Mouse (Mus musculus) liver, postnatal 0 days (tissue): ENCODE measurements at regions not wholly inside any gene's neighbourhood (a gene's known extent, or its start where the extent isn't known, plus 50 kb on each side); places are given as distances from the start of the nearest gene placed in this dataset.

ENCODE experiments used
- ATAC-seq: fragments of 200-750 bp; cut with Nextera tagmentation; 2 replicates; pipeline ENCODE4 v1.8.0; 2017; ENCODE audit warnings: mild to moderate bottlenecking, moderate library complexity
- DNase-seq: peaks from one replicate; pipeline ENCODE4 v3.0.0-alpha.2; 2016
- H3K27ac ChIP-seq: fragments of 300-500 bp; sonication (generic); 2 replicates; pipeline ENCODE4 v1.5.1; 2014; ENCODE audit warnings: antibody characterized with exemption, moderate library complexity, mild to moderate bottlenecking, low read depth
- H3K27me3 ChIP-seq: fragments of 300-500 bp; sonication (generic); 2 replicates; pipeline ENCODE4 v1.6.1; 2014; ENCODE audit warnings: low read length, control low read depth, mixed read lengths; ENCODE audit not compliant: insufficient read depth
- H3K36me3 ChIP-seq: fragments of 300-500 bp; sonication (generic); replicated peaks from 2 replicates; pipeline ENCODE4 v1.6.1; 2014; ENCODE audit warnings: mild to moderate bottlenecking, control low read depth, low read length, moderate library complexity, mixed read lengths; ENCODE audit not compliant: insufficient read depth
- H3K4me1 ChIP-seq: fragments of 300-500 bp; sonication (generic); 2 replicates; pipeline ENCODE4 v1.6.1; 2014; ENCODE audit warnings: antibody characterized with exemption, mild to moderate bottlenecking, control low read depth; ENCODE audit not compliant: insufficient read depth
- H3K4me2 ChIP-seq: fragments of 300-500 bp; sonication (generic); 2 replicates; pipeline ENCODE4 v1.6.1; 2014; ENCODE audit warnings: low read depth, mild to moderate bottlenecking, low read length, moderate library complexity, mixed read lengths
- H3K4me3 ChIP-seq: fragments of 300-500 bp; sonication (generic); 2 replicates; pipeline ENCODE4 v1.5.1; 2014; ENCODE audit warnings: low read depth, low read length
- H3K9ac ChIP-seq: fragments of 300-500 bp; sonication (generic); replicated peaks from 2 replicates; pipeline ENCODE4 v1.6.1; 2014; ENCODE audit warnings: mild to moderate bottlenecking, moderate library complexity
- H3K9me3 ChIP-seq: fragments of 300-500 bp; sonication (generic); 2 replicates; pipeline ENCODE4 v1.6.1; 2016; ENCODE audit warnings: mild to moderate bottlenecking, control low read depth, low read length, mixed read lengths
- CTCF ChIP-seq: sonication (generic); IDR thresholded peaks from 2 replicates; pipeline ENCODE4 v1.5.1; 2016; ENCODE audit warnings: antibody characterized with exemption, low read depth
- EP300 ChIP-seq: IDR thresholded peaks from 2 replicates; pipeline ENCODE4 v1.6.1; 2016; ENCODE audit warnings: antibody characterized with exemption, low read depth, mild to moderate bottlenecking
- WGBS: fragments of 180-500 bp; shearing (Covaris S2); extraction: QIAGEN DNeasy Blood & Tissue Kit; methylation state at CpG from one replicate; pipeline ENCODE4 v1.1.7; 2014; ENCODE audit not compliant: insufficient replicate concordance; 5-methylcytosine and 5-hydroxymethylcytosine counted together

- WGBS, result 48% methylated on average over 3 of the region's 3 CpGs
- H3K27me3 ChIP-seq, result no peaks in the 10 kb centered on the region
- TF ChIP-seq EP300 (no peak), CTCF (no peak)
- no peaks in the 10 kb centered on the region for H3K36me3 ChIP-seq
- H3K4me2 ChIP-seq, result no peak overlapping the region
- no peak for DNase-seq
- no peak for ATAC-seq
- no peak overlapping the region for H3K4me3 ChIP-seq
- no peaks in the 10 kb centered on the region for H3K4me1 ChIP-seq
- no peaks in the 10 kb centered on the region for H3K9me3 ChIP-seq
- no peak overlapping the region for H3K9ac ChIP-seq
- H3K27ac ChIP-seq, result no peak overlapping the region
Measured at GRCm38 (mm10) chr6:99901564-99901963, 175.4 kb upstream of the Prok2 start.

GRCm38 (mm10) chr6:99901146-99901545 is 175.0 kb upstream of the Prok2 start:
- Histone ChIP-seq H3K27me3 (no peaks in the 10 kb centered on the region), H3K27ac (no peak overlapping the region), H3K9ac (no peak overlapping the region), H3K4me3 (no peak overlapping the region), H3K4me2 (no peak overlapping the region), H3K9me3 (no peaks in the 10 kb centered on the region), H3K4me1 (no peaks in the 10 kb centered on the region), H3K36me3 (no peaks in the 10 kb centered on the region)
- WGBS, result 49% methylated on average over 5 of the region's 5 CpGs
- TF ChIP-seq CTCF (no peak), EP300 (no peak)
- DNase-seq (no peak), ATAC-seq (no peak)

DNA sequence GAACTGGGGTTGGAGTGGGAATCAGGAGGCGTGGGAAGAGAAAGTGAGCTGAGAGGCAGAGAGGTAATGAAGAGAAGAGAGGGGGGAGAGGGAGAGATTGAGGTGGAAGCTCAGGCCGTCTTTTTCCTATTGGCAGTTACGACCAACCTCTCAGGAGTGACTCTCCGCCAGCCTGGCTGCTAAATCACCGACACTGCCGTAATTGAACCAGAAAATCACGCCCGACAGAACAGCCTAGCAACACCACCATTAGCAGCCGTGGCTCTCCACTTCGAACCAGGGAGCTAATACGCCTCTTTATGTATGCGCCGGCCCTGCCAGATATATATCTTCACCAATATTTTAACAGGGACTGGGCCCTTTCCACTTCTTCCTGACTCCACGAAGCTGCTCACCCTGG is 173.5 kb upstream of the Prok2 start:
- TF ChIP-seq CTCF, result no peak
- no peak for TF ChIP-seq EP300
- no peak overlapping the region for H3K4me2 ChIP-seq
- no peak overlapping the region for H3K27ac ChIP-seq
- no peaks in the 10 kb centered on the region for H3K9me3 ChIP-seq
- no peak for ATAC-seq
- no peak overlapping the region for H3K9ac ChIP-seq
- WGBS, result 80% methylated on average over 14 of the region's 14 CpGs
- no peaks in the 10 kb centered on the region for H3K27me3 ChIP-seq
- no peak overlapping the region for H3K4me3 ChIP-seq
- H3K4me1 ChIP-seq, result no peaks in the 10 kb centered on the region
- DNase-seq, result no peak
- no peaks in the 10 kb centered on the region for H3K36me3 ChIP-seq

GRCm38 (mm10) chr6:99898077-99898476 is 171.9 kb upstream of the Prok2 start:
- H3K4me1 ChIP-seq, result no peaks in the 10 kb centered on the region
- H3K36me3 ChIP-seq, result no peaks in the 10 kb centered on the region
- H3K9ac ChIP-seq, result no peak overlapping the region
- H3K27ac ChIP-seq, result no peak overlapping the region
- no peak overlapping the region for H3K4me2 ChIP-seq
- no peaks in the 10 kb centered on the region for H3K27me3 ChIP-seq
- DNase-seq, result no peak
- no peak for TF ChIP-seq CTCF
- H3K9me3 ChIP-seq, result no peaks in the 10 kb centered on the region
- ATAC-seq, result no peak
- 84% methylated on average over 2 of the region's 2 CpGs for WGBS
- H3K4me3 ChIP-seq, result no peak overlapping the region

- DNase-seq, result no peak
- H3K36me3 ChIP-seq, result no peaks in the 10 kb centered on the region
- no peak overlapping the region for H3K4me2 ChIP-seq
- H3K27ac ChIP-seq, result no peak overlapping the region
- no peak for ATAC-seq
- no peak overlapping the region for H3K4me3 ChIP-seq
- H3K9me3 ChIP-seq, result no peaks in the 10 kb centered on the region
- no peaks in the 10 kb centered on the region for H3K27me3 ChIP-seq
- TF ChIP-seq EP300, result no peak
- TF ChIP-seq CTCF, result no peak
- no peaks in the 10 kb centered on the region for H3K4me1 ChIP-seq
- H3K9ac ChIP-seq, result no peak overlapping the region
- 74% methylated on average over 4 of the region's 4 CpGs for WGBS
Measured at GRCm38 (mm10) chr6:99895558-99895957, 169.4 kb upstream of the Prok2 start.

DNA sequence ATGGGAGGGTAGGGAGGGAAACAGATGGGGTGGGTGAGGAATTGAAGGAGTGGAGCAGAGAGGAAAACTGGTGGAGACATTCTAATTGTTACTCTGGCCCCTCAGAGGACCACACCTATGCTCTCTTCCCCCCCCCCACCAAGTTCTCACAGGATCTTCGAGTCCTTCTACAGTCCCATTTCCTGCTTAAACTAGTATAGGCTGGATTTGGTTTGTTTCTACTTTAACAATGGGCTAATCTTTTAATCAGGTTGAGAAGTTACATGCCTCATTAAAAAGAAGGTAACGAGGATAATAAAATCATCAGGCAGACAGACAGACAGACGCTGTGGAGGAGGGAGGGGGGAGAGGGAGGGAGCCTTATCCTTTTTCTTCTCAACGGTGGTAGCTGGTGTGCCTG is 167.7 kb upstream of the Prok2 start:
- Histone ChIP-seq H3K27me3 (peaks cover 4% of the 10 kb centered on the region; the same call in 1 of the 2 replicates), H3K27ac (no peak overlapping the region), H3K4me1 (no peaks in the 10 kb centered on the region), H3K36me3 (no peaks in the 10 kb centered on the region), H3K9me3 (no peaks in the 10 kb centered on the region), H3K9ac (no peak overlapping the region), H3K4me3 (no peak overlapping the region), H3K4me2 (no peak overlapping the region)
- TF ChIP-seq EP300 (no peak), CTCF (no peak)
- ATAC-seq (no peak), DNase-seq (no peak)
- 39% methylated on average over 4 of the region's 4 CpGs for WGBS

GRCm38 (mm10) chr6:99892204-99892603 is 166.0 kb upstream of the Prok2 start:
- peaks cover 6% of the 10 kb centered on the region; the same call in 1 of the 2 replicates for H3K27me3 ChIP-seq
- no peak overlapping the region for H3K4me3 ChIP-seq
- H3K27ac ChIP-seq, result no peak overlapping the region
- DNase-seq (no peak), ATAC-seq (no peak)
- 88% methylated on average over 9 of the region's 9 CpGs for WGBS
- H3K36me3 ChIP-seq, result no peaks in the 10 kb centered on the region
- H3K4me2 ChIP-seq, result no peak overlapping the region
- TF ChIP-seq EP300 (no peak), CTCF (no peak)
- H3K9me3 ChIP-seq, result no peaks in the 10 kb centered on the region
- no peak overlapping the region for H3K9ac ChIP-seq
- H3K4me1 ChIP-seq, result no peaks in the 10 kb centered on the region
